Mouse (Mus musculus) lung, postnatal 25 days (tissue): ENCODE measurements at regions not wholly inside any gene's neighbourhood (a gene's known extent, or its start where the extent isn't known, plus 50 kb on each side); places are given as distances from the start of the nearest gene placed in this dataset.

Experiments used
- DNase-seq: peaks from one replicate; pipeline ENCODE4 v3.0.0; 2022; ENCODE audit warnings: low spot score

DNA sequence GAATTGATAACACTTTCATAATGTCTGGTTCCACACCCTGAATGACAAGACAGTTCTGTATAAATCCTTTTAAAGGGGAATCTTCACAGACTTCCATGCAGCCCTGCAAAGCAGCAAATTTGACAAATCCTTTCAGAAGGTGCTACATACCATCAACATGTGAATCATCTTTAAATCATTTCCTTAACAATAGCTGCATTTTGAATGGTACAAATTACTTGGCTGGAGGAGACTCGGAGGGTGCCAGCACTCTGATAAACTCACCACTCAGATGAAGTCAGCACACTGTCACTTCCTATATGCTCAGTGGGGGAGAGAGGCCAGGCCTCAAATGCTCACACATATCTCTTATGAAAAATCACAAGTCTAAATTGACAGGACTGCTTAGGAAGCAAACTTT lies 386.1 kb downstream of the Efnb2 start:
- no peak for DNase-seq

DNA sequence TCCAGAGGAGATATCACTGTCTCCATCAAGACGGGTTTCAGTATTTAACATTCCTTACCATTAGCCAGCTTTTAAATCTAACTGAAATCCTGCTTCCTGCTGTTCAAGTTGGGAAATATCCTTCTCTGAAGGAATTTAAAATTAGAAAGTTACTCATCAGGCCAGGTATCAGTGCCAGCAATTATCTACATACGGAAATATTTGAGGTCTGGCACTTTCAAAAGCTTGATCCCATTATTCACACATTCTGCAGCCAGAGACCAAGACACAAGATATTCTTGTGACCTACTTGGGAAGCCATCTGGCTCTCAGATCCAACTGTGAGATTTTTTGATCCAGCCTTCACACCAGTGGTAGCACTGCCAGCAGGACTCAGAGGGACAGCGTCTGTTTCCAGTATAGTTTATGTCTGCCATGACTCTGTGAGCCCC lies 386.8 kb downstream of the Efnb2 start:
- peak; percentile 1 for DNase-seq

DNA sequence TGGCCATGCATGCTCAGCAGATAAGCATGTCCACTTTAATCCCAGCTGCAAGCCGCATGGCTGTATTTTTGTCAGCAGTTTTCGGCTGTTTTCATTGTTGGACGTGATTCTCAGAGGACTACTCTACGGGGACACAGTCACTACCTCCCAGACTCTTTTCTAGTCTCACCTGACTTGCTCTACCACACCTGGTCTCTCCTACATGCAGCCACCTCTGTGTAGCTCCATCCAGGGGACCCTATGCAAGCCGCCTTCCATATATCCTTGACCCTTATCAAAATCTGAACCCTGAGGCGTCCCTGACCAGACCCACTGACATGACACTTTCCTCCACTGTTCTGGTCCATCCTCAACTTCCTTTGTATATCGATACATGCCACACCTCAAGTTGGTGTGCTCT lies 402.2 kb downstream of the Efnb2 start:
- DNase-seq = no peak

DNA sequence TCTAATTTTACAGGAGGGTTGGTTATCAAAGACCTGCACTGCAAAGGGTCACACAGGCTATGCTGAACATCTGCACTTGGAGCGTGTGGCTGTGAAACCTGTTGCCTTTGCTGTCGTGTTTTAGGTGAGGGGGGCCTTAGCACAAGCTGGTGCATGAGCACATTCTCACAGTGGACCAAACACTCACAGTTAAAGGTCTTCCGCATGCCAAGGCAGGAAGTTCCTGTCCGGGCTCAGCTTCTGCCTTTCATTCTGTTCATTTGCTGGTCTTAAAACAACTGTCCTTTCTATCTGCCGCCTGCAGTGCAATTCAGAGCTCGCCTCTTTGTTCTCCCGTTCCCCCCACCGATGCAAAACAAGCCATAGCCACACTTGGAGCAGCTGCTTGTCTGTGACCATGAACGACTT lies 402.8 kb downstream of the Efnb2 start:
- DNase-seq = no peak

DNA sequence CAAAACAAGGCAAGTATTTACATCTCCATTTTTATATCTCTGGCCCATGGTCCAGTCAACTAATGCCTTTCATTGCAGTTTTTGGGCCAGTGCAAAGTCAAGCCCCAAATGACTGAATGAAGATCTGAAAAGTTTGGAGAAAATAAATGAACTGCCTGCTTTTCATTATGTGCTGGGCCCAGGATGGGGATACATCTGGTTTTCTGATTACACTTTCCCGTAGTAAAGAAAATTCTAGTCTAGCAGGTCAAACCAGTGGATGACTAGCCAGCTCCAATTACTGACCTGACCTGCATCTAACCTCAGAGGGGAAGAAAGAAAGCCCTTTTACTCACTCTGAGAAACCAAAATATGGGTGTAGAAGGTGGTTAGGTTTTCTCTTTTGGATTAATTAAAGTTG lies 404.7 kb downstream of the Efnb2 start:
- no peak for DNase-seq

DNA sequence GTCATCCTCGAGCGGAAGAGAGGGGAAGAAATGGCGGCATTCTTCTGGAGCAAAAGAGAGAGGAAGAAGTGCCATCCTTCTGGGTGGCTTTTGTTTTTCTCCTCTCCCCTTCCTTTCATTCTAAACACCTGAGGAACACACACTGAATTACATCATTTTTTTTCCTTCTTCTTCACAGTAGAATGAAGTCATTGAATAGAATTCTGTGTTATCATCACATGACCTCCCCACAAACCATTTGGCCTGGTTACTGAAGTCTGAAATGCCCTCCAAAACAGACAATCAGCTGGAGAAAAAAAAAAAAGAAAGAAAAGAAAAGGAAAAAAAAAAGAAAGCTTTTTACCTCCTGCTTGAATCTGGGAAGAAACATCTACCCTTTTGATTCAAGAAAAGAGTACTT lies 406.6 kb downstream of the Efnb2 start:
- no peak for DNase-seq

DNA sequence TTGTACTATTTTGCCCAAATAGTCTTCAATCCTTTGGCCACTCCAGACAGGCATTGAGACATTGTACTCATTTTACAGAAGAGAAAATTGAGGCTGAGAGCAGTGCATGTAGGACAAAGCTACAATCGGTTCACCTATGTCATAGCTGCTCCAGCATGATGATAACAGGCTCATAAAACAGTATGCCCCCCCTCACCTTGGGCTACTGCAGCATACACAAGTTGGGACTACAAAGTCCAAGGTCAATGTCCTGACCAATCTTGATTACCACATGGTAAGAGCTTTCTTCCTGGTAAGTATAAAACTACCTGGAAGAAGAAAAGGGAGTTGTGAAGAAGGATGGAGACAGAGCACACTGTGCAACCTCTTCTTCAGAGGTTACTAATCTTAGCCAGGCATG lies 416.4 kb downstream of the Efnb2 start:
- no peak for DNase-seq

DNA sequence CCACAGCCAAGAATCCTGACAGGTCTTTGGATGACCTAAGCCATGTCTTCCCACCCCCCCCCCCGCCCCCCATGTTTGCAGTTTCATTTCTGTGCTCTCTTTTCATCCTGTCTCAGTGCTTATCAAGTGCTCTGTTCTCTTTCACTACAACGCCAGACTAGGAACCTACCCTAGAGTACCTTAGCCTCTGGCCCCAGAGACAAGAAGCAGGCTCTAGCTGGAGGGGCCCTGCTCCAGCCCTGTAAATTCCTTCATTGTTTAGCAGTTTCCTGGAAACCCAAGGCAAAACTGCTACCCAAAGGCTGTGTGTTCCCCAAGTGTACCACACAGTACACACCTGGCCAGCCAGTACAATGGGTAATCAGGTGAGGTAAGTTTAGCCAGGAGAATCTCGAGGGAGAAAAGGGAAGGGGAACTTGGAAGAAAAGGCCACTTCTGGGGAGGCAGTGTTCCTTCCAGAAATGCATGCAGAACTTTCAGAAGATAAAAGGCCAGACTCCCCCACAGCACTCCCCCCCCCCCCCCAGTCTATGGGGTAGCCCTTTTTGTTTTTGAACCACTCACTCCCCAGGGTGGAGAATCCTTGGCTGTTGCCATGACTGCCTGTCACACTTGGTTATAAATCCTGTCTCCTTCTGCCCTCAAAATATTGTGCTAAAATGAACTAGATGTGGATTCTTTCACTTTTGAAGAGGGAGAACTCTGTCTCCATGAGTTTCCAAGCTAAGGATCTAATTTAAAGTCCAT lies 419.1 kb downstream of the Efnb2 start:
- DNase-seq = no peak

DNA sequence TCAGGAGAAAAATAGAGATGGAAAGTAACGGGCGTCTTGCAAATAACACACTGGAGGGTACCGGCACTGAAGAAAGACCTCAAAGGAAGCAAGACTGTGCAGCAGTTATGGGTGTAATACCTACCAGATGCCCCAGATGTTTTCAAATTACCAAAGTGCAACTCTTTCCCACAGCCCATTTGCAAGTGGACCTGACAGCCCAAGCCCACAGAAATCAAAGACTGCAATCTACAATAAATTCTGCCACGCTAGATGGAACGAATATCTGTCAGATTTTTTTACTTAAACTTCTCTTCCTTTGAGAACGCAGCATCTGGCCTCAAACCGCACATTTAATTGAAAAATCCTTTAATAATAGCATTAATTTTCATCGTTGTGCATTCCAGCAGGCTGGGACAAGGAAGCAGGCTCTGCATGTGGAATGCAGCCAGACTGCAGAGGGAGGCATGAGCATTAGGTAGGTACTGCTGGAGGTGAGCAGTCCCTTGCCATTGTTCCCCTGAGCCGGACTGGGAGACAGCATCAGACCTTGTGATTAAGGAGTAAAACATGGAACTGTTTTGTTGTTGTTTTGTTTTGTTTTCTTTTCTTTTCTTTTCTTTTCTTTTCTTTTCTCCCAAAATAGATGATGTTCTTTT lies 419.9 kb downstream of the Efnb2 start:
- DNase-seq = no peak

DNA sequence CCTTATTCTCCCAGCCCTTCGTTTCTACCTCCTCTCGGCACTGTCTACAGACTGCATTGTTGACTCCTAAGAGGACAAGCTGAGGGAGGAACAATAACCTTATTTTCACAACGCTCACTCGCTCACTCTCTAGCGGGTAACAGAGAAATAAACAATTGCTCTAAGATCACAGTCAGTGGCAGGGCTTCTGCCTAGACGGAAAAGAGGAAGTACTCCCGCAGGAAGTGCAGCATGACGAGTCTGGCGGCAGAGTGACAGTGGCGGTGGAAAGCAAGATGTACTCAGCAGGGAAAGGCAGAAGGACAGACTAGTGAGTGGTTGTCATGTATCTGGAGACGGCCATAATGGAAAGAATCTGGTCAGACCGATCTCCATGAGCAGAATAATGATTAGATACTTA lies 421.6 kb downstream of the Efnb2 start:
- peak; percentile 28 for DNase-seq

DNA sequence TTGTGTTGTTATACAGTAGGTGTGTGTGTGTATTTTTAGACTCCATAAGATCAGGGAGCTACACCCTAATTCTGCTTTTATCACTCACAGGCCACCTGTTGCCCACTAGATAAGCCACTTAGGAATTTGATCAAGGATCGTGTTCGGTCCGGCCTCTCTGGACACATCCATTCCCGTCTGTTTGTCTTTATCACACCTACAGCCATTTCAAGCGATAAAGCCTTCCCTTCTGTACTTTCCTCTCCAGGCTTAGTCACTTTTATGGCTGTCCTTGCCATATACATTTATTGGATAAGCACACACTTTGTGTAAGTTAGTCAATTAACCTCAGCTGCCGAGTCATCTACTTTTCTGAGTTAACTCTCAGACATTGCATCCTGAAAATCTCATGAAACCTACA lies 423.0 kb downstream of the Efnb2 start:
- DNase-seq = no peak

DNA sequence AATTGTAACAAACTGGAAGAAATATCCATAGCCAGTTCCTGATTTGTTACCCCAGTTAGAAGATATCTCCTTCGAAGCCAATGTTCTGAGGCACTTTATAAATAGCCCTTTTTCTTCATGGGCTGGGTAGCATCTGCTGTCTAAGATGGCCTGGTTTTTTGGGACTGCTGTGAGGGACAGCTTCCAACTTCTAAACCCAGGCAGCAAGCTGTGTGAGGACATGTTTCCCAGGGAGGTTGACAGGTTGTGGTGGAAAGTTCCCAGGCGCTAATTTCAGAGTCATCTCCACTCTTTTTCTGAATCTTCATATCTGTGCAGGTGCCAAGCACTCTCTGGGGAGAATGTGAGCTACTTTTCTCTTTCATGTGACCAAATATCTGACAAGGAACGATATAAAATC lies 427.4 kb downstream of the Efnb2 start:
- DNase-seq = no peak

DNA sequence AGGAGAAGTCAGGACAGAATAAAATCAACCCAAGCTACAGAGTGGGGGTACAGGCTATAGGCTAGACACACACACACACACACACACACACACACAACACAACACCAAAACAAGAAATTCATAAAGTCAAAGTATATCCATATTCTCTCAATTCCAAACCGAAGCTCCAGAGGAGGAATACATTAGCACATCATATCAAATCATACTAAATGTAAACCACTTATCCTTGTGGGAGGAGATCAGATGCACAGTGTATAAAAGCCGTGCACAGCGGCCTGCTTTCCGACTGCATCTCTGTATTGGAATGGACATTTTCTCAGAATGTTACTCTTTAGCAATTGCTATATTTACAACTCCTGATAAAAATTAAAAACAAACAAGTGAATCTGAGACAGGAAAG lies 427.9 kb downstream of the Efnb2 start:
- no peak for DNase-seq

DNA sequence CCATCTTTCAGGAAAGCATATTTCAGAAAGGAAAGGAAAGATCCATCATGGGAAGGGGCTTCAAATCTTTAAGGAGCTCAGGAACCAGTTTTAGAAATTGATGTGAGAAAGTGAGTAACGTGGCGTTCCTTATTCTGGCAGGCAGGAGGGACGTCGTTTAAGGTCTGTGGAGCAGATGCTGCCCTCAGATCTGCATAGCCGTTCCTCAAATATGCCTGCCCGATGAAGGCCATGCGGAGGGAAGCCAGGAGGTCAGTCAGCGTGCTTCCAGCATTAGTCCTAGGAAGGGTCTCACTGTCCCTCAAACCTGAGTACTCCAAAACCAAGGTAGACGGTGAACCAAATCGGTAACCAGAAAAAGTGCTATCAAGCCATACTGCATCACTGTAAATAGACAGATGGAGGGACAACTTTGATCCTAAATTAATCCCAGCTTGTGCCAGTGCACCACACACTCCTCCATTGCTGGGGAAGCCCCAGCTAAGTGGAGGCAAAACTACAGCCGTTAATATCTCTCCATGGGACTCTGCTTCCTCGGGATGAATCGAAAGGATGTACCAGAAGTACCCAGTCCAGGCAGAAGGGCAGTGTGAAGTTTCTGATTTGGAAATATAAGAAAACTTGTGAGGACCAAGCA lies 428.9 kb downstream of the Efnb2 start:
- DNase-seq = no peak

DNA sequence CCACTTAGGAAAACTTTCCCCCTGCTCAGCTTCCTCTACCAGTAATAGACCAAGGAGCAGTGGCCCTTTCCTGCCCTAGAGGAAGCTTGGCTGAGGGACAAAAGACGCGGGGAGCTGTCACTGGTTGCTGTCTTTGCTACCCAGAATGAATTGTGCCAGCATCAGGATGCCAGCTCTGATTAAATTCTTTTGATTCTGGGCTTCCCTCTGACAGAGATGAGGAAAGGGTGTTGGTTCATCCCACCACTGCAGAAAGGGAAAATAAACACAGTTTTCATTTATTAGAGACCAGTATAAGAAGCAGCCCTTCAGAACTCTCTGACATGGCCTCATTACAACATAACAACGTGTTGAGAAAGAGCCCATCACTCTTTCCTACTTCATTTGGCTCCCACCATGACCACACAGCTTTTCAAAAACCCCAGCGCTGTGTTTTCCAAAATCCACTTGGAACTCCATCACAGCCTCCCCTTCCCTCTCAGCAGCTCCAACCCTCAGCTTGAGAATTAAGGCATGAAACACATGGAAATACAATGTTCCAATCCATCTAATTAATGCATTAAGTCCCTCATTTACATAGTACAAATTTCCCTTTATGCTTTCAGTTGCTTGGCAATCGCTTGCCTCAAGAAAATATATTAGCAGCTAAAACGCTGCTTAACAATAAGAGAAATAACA lies 429.6 kb downstream of the Efnb2 start:
- DNase-seq = no peak

DNA sequence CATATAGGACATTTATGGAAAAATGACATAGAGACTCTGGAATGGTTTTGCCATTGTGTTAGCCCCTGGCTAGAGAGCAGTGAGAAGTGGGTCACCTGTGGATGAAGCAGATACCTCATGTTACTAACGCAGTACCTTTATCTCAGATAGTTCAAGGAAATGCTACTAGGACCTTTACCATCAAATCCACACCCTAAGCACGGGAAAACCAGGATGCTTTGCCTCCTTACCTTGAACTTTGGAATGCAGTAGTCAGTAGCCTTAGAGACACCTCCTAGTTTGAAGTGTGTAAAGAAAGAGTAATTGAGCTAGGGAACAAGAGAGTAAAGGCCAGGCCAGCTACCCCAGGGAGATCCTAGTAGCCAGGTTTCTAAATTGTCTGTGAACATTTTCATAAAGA lies 435.0 kb downstream of the Efnb2 start:
- DNase-seq = no peak

DNA sequence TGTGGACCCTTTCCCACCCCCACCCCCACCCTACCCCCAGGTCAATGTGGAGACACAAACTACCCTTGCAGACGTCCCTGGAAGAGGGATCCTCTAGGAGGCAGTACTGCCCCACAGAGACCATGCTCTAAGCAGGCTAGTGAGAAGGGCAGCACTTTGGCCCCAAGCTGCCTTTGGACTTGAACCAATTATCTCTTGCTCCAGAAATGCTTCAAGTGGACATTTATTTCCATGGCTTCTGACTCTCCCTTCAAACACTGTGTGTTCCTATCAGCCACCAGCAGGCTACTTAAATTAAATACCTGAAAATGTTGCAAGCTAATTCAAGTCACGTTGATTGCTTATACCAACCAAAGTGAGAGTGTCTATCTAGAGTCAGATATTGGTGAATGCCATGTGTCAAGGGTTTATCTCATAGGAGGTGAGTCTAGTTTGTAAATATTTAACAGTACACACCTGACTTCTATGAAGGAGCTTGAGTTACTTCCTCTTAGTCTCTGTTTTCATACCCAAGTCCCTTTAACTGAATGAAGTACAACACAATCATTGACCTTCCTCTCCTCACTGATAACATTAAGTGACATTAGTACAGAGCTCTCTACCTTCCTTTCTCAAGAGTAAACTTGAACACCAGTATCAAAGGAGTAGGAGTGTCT lies 435.7 kb downstream of the Efnb2 start:
- DNase-seq = peak; percentile 57

DNA sequence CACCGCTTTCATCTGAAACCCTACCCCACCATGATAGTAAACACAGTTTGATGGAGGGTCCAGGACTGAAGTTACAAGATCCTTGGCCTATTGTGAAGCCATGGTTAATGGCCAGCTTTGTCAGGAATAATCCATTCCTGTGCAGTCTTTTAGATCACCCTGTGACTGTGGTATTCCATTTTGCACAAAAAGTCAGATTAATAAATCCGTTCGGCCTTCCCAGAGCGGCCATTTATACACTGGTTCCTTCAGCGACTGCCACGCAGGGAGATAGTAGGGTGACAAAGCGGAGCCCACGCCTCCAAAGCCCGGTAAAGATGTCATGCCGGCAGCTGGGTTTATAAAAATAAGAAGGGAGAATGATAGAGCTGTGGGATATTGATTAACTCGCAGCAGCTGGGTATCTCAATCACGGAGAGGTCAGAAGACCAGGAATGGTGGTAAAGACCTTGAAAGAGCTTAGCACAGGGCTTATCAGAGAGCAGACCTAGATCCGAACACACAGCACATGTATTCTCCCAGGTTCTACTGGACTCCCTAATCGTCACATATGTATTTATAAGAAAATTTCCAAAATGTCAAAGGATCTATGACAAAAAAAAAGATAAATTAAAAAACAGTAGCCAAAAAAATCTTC lies 440.5 kb downstream of the Efnb2 start:
- no peak for DNase-seq

DNA sequence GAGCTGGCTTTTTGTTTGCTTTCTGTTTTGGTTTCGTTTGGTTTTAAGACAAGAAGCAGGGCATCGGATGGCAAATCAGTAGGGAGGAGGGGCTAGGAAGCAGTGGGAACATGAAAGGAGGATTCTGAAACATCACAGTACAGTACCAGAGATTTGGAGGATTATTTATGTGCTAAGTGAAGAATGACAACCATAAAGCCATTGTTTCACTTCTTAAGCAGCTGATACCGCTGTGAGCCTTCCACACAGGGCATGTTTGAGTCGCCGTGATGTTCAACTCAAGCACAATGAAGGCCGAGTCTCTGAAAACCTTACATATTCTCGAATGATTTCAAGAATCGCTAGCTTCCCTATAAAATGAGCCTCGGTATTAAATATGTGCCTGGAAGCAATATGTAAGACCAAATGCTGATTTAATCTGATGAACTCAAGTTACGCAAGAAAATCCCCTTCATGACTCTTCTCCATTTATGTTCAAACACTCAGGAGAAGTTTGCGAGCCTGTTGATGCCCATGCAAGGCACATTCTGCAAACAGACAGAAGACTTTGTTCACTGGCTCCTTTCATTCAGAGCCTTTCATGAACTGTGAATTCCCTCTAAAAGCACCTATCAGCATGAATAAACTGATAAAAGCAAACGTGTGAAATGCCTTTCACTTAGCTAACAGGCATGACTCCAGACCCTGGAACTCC lies 441.2 kb downstream of the Efnb2 start:
- no peak for DNase-seq

DNA sequence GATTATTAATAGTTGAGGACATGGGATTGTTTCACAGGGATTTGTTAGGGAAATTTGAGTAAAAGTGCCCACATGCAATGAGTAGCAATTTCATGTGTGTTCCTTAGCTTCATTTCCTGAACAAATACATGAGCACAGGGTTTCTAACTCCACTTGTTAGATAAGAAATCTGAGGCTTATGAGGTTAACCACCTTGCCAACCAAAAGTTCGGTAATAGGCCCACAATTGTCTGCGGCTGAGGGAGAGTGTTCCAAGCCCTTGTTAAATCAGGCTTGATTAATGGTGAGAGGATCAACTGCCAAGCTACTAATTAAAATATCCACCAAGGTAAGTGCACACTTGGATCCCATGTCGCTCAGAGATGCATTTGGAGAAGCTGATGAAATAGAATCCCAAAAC lies 468.0 kb downstream of the Efnb2 start:
- no peak for DNase-seq

DNA sequence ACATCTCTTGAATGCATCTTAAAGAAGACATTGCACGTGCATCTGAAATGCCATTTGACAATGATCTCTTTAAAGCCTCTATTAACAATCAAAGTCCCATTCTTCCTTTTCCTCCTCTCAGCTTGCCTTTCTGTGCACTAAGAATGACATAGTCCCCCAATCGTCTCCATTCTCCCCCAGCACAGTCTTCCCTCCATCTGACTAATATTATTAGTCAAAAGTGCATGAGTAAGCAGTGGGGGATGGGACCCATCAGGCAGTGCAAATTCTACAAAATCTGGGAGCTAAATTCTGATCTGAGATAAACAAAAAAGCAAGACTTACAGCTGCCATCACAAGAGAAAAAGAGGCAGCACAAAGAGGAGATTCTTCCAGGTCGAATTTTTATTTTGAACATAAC lies 475.0 kb downstream of the Efnb2 start:
- no peak for DNase-seq
